Mouse (Mus musculus) liver, postnatal 0 days (tissue): Measurements from ENCODE around the gene Cyp4f37. TPM values are rescaled to one million over a fixed set of nuclear protein-coding genes. Genes with fewer than 3 reads are reported as not detected.
"Not testable (repeated sequence)": the region's sequence is repeated elsewhere in the genome, so short reads cannot be mapped to it uniquely, and the experiment has no call there.

Source experiments
- ATAC-seq: fragments of 200-750 bp; cut with Nextera tagmentation; 2 replicates; pipeline ENCODE4 v1.8.0; 2017; ENCODE audit warnings: mild to moderate bottlenecking, moderate library complexity
- DNase-seq: peaks from one replicate; pipeline ENCODE4 v3.0.0-alpha.2; 2016
- H3K27ac ChIP-seq: fragments of 300-500 bp; sonication (generic); 2 replicates; pipeline ENCODE4 v1.5.1; 2014; ENCODE audit warnings: antibody characterized with exemption, moderate library complexity, mild to moderate bottlenecking, low read depth
- H3K27me3 ChIP-seq: fragments of 300-500 bp; sonication (generic); 2 replicates; pipeline ENCODE4 v1.6.1; 2014; ENCODE audit warnings: low read length, control low read depth, mixed read lengths; ENCODE audit not compliant: insufficient read depth
- H3K36me3 ChIP-seq: fragments of 300-500 bp; sonication (generic); replicated peaks from 2 replicates; pipeline ENCODE4 v1.6.1; 2014; ENCODE audit warnings: mild to moderate bottlenecking, control low read depth, low read length, moderate library complexity, mixed read lengths; ENCODE audit not compliant: insufficient read depth
- H3K4me1 ChIP-seq: fragments of 300-500 bp; sonication (generic); 2 replicates; pipeline ENCODE4 v1.6.1; 2014; ENCODE audit warnings: antibody characterized with exemption, mild to moderate bottlenecking, control low read depth; ENCODE audit not compliant: insufficient read depth
- H3K4me2 ChIP-seq: fragments of 300-500 bp; sonication (generic); 2 replicates; pipeline ENCODE4 v1.6.1; 2014; ENCODE audit warnings: low read depth, mild to moderate bottlenecking, low read length, moderate library complexity, mixed read lengths
- H3K4me3 ChIP-seq: fragments of 300-500 bp; sonication (generic); 2 replicates; pipeline ENCODE4 v1.5.1; 2014; ENCODE audit warnings: low read depth, low read length
- H3K9ac ChIP-seq: fragments of 300-500 bp; sonication (generic); replicated peaks from 2 replicates; pipeline ENCODE4 v1.6.1; 2014; ENCODE audit warnings: mild to moderate bottlenecking, moderate library complexity
- H3K9me3 ChIP-seq: fragments of 300-500 bp; sonication (generic); 2 replicates; pipeline ENCODE4 v1.6.1; 2016; ENCODE audit warnings: mild to moderate bottlenecking, control low read depth, low read length, mixed read lengths
- CTCF ChIP-seq: sonication (generic); IDR thresholded peaks from 2 replicates; pipeline ENCODE4 v1.5.1; 2016; ENCODE audit warnings: antibody characterized with exemption, low read depth
- EP300 ChIP-seq: IDR thresholded peaks from 2 replicates; pipeline ENCODE4 v1.6.1; 2016; ENCODE audit warnings: antibody characterized with exemption, low read depth, mild to moderate bottlenecking
- WGBS: fragments of 180-500 bp; shearing (Covaris S2); extraction: QIAGEN DNeasy Blood & Tissue Kit; methylation state at CpG from one replicate; pipeline ENCODE4 v1.1.7; 2014; ENCODE audit not compliant: insufficient replicate concordance; 5-methylcytosine and 5-hydroxymethylcytosine counted together
- polyA plus RNA-seq: library from polyadenylated mRNA; unstranded; fragments of >200 nt; fragmentation: Nextera tagmentation; extraction: Ambion mirVana; gene quantifications from 2 replicates; pipeline ENCODE4 v1.2.1, GENCODE M21; 2015

Gene Cyp4f37
- polyA plus RNA-seq, 1 experiment from 2014 or later = not detected

GRCm38 (mm10) chr17:32612417-32612816 is 8.7 kb upstream of the Cyp4f37 start:
- DNase-seq (no peak), ATAC-seq (no peak)
- TF ChIP-seq CTCF (no peak), EP300 (no peak)
- Histone ChIP-seq H3K27ac (no peak overlapping the region), H3K36me3 (no peaks in the 10 kb centered on the region), H3K4me2 (no peak overlapping the region), H3K9me3 (no peaks in the 10 kb centered on the region), H3K27me3 (no peaks in the 10 kb centered on the region), H3K4me3 (no peak overlapping the region), H3K9ac (no peak overlapping the region), H3K4me1 (no peaks in the 10 kb centered on the region)
- WGBS = 50% methylated on average over 3 of the region's 3 CpGs

GRCm38 (mm10) chr17:32617252-32617651 is 3.9 kb upstream of the Cyp4f37 start:
- Histone ChIP-seq H3K9me3 (peaks cover 4% of the 10 kb centered on the region; the same call in 1 of the 2 replicates), H3K27me3 (no peaks in the 10 kb centered on the region), H3K4me2 (no peak overlapping the region), H3K9ac (no peak overlapping the region), H3K4me1 (no peaks in the 10 kb centered on the region), H3K4me3 (no peak overlapping the region), H3K36me3 (no peaks in the 10 kb centered on the region), H3K27ac (no peak overlapping the region)
- TF ChIP-seq EP300 = no peak
- no peak for TF ChIP-seq CTCF
- DNase-seq = no peak
- no peak for ATAC-seq
- WGBS = 47% methylated on average over 1 of the region's 1 CpGs

GRCm38 (mm10) chr17:32629726-32630125 is 8.6 kb downstream of the Cyp4f37 start:
- H3K4me2 ChIP-seq, H3K9me3 ChIP-seq, ATAC-seq, H3K4me3 ChIP-seq, DNase-seq, H3K36me3 ChIP-seq, H3K4me1 ChIP-seq, H3K27me3 ChIP-seq, H3K27ac ChIP-seq, H3K9ac ChIP-seq: not testable (repeated sequence)
- 60% methylated on average over 7 of the region's 7 CpGs for WGBS

GRCm38 (mm10) chr17:32631936-32632335 is 10.8 kb downstream of the Cyp4f37 start:
- Histone ChIP-seq H3K27me3 (no peaks in the 10 kb centered on the region), H3K4me2 (no peak overlapping the region), H3K4me3 (no peak overlapping the region), H3K4me1 (peaks cover 7% of the 10 kb centered on the region; the same call in 1 of the 2 replicates), H3K36me3 (no peaks in the 10 kb centered on the region), H3K9me3 (no peaks in the 10 kb centered on the region), H3K9ac (no peak overlapping the region), H3K27ac (no peak overlapping the region)
- no peak for ATAC-seq
- no peak for DNase-seq
- 58% methylated on average over 3 of the region's 3 CpGs for WGBS
- no peak for TF ChIP-seq CTCF
- TF ChIP-seq EP300 = no peak

GRCm38 (mm10) chr17:32634242-32634971 is 13.3 kb downstream of the Cyp4f37 start:
- H3K4me3 ChIP-seq = peak overlapping the region; percentile 31; the same call in 1 of the 2 replicates
- WGBS = 84% methylated on average over 9 of the region's 9 CpGs
- not testable (repeated sequence) for H3K36me3 ChIP-seq, DNase-seq, ATAC-seq, H3K27me3 ChIP-seq, H3K4me1 ChIP-seq, H3K27ac ChIP-seq, H3K9me3 ChIP-seq, H3K9ac ChIP-seq
- peak overlapping the region; percentile 65; the same call in 1 of the 2 replicates for H3K4me2 ChIP-seq

- WGBS = 2% methylated on average over 17 of the region's 17 CpGs
- no peak overlapping the region for H3K9ac ChIP-seq
- DNase-seq = peak; percentile 86
These were observed 13.8 kb downstream of the Cyp4f37 start for GRCm38 (mm10) chr17:32634972-32635314.

More at GRCm38 (mm10) chr17:32634972-32635314, 13.8 kb downstream of the Cyp4f37 start:
- Histone ChIP-seq H3K36me3 (no peaks in the 10 kb centered on the region), H3K27ac (no peak overlapping the region), H3K4me3 (peak overlapping the region; percentile 31; the same call in 1 of the 2 replicates), H3K4me2 (peak overlapping the region; percentile 65), H3K4me1 (peaks cover 7% of the 10 kb centered on the region; the same call in 1 of the 2 replicates), H3K27me3 (no peaks in the 10 kb centered on the region), H3K9me3 (no peaks in the 10 kb centered on the region)
- TF ChIP-seq EP300 = peak; percentile 16; the same call in 1 of the 2 replicates
- peak; percentile 95 for TF ChIP-seq CTCF
- peak; percentile 62 for ATAC-seq
